Mouse (Mus musculus) fibroblast of lung, adult 2 months (primary cell): ENCODE data around the gene Mipol1.

Experiments
- DNase-seq: peaks from one replicate; pipeline ENCODE4 v3.0.0-alpha.2; 2011; ENCODE audit warnings: low read depth

Mipol1 gene

GRCm38 (mm10) chr12:57515702-57516377, 285.6 kb downstream of the Mipol1 start:
- no peak for DNase-seq

GRCm38 (mm10) chr12:57528335-57528734, 298.1 kb downstream of the Mipol1 start:
- DNase-seq, result no peak

GRCm38 (mm10) chr12:57530474-57530873, 300.2 kb downstream of the Mipol1 start:
- no peak for DNase-seq

- DNase-seq, result no peak
Observed at GRCm38 (mm10) chr12:57534517-57534878, 304.3 kb downstream of the Mipol1 start.

- no peak for DNase-seq
Observed at GRCm38 (mm10) chr12:57534879-57535611, 304.8 kb downstream of the Mipol1 start.

- DNase-seq, result no peak
Observed at GRCm38 (mm10) chr12:57536056-57536908, 306.1 kb downstream of the Mipol1 start.

- no peak for DNase-seq
Observed at GRCm38 (mm10) chr12:57536909-57537670, 306.9 kb downstream of the Mipol1 start.

GRCm38 (mm10) chr12:57537791-57538587, 307.8 kb downstream of the Mipol1 start:
- DNase-seq, result no peak

- no peak for DNase-seq
Observed at GRCm38 (mm10) chr12:57538588-57539550, 308.6 kb downstream of the Mipol1 start.

GRCm38 (mm10) chr12:57539551-57539985, 309.3 kb downstream of the Mipol1 start:
- no peak for DNase-seq

- no peak for DNase-seq
Observed at GRCm38 (mm10) chr12:57541118-57541517, 310.9 kb downstream of the Mipol1 start.

GRCm38 (mm10) chr12:57541931-57542745, 311.9 kb downstream of the Mipol1 start:
- DNase-seq, result no peak

GRCm38 (mm10) chr12:57542746-57543626, 312.8 kb downstream of the Mipol1 start:
- DNase-seq, result no peak

GRCm38 (mm10) chr12:57543627-57543991, 313.4 kb downstream of the Mipol1 start:
- DNase-seq, result no peak

- no peak for DNase-seq
Observed at GRCm38 (mm10) chr12:57544641-57545370, 314.6 kb downstream of the Mipol1 start.

GRCm38 (mm10) chr12:57545371-57546241, 315.4 kb downstream of the Mipol1 start:
- no peak for DNase-seq
